Mouse (Mus musculus): ENCODE data around the gene Nsmf.

DNA sequence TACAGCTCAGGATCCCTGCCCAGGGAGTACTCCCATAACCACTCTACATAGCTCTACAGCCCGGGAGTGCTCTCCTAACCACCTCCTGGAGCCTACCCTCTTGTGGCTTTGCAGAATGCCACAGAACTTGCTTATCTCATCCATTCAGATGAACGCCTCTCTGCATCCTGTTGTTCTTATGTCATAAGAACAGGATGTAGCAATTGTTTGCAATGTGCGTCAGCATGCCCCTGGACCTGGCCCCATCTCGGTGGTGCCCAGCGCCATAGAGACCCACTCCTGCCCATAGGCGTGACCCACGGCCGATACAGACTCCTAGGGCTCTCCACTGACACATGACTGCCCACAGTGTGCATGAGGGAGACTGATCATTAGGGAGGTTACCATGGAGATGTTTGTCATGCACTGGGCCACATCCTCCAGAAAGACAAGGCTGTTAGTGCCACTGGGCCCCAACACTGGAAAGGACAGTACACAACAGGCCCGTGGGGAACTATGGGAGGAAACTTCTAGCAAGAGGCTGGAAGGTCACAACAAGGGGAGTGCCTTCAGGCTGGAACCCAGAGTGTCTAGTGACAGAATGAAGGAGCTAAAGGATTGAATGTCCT, 57.1 kb downstream of the Nsmf start:
- TF ChIP-seq CTCF (conservative IDR thresholded peaks at IDR 0.05; ENCODE audit: low read length), result no peak
- no peak for TF ChIP-seq POU5F1 (IDR thresholded peaks at IDR 0.05; ENCODE audit: borderline replicate concordance, low read length)

Measured in E14TG2a.4 (cell line).